Mouse (Mus musculus) frontal cortex, postnatal 36 days (tissue): ENCODE results near the gene Pax6.

Source experiments
- DNase-seq, 2 experiments: peaks; one replicate each; pipeline ENCODE4 v3.0.0; 2022; ENCODE audit warnings: low spot score in 2 of 2

Gene Pax6

GRCm38 (mm10) chr2:105730704-105731103 lies 62.0 kb downstream of the Pax6 start:
- peak in 1 of 2 experiments; percentile 48 for DNase-seq

DNA sequence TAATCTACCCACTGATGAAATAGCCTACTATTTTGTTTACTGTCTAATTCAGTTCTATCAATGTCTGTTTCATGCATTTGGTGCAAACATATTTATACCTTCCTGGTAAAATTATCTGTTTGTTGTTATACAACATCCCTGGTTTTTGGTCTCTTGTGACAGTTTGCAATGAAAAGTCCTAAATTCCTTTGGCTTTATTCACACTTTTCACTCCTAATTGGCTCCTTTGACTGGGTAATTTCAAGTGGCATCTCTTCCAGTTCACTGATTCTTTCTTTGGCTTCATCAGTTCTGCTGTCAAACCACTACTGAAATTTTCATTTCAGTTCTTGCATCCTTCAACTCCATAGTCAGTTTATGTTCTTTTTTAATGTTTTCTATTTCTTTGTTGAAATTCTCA lies 67.5 kb downstream of the Pax6 start:
- DNase-seq: no peak

DNA sequence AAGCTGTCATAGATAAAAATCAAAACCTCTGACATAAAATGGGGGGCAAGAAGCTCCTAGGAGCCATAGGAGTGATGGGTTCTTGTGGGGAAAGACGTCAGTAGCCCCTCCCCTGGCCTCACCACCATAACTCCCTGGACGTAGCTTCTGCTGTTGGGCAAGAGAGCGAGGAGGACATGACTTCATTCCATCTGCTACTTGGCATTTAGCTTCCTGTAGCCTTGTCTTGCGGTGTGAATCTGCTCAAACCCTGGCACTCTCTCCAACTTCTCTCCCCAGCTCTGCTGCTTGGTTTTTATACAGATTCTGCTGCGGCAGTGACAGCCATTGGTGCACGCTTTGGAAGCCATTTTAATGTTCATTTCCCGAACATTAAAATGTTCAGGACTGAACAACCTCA lies 78.2 kb downstream of the Pax6 start:
- no peak for DNase-seq
